In the genomic region with DNA sequence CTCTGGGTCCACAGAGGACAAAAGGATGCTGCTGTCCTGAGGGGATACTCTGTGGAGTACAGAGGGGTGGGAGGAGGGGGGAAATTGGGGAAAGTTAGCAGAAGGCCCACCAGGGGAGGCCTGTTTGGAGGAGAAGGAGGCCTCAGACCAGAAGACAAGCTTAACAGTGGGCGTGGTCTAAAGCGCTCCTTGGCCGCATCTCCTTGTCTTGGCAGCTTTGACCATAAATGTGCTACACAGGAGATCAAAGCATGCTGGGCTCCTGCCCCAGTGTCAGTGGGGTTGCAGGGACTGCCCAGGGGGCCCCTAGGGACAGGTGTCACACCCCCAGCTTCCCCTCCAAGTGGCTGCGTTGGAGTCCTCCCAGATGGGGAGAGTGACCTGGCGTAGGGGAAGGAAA, we compare ENCODE assay signal across 17 mouse cellular contexts. TPM values are rescaled to one million over a fixed set of nuclear protein-coding genes. Genes with fewer than 3 reads are reported as not detected.
DNase-seq lines count a peak whose midpoint lies in the region; ATAC-seq lines count a peak whose summit lies in the region.
"Had no signal": no experiment of that assay in that cellular context is flagged by ENCODE, and none has a peak within 500 bp of the region (broad histone marks: within the 10 kb centered on the region; RNA-seq: fewer than 3 reads in every experiment).

No protein-coding gene starts in this region.

- H3K4me3 ChIP-seq in kidney, embryonic 14.5 days (ENCODE audit: low read length): no peak overlapping the region
- H3K4me3 ChIP-seq in midbrain, embryonic 10.5 days: no peak overlapping the region
- H3K4me3 ChIP-seq in midbrain, embryonic 14.5 days (replicated peaks; ENCODE audit: low read depth, low read length): no peak overlapping the region
- H3K4me3 ChIP-seq in intestine, embryonic 15.5 days (replicated peaks): no peak overlapping the region
- H3K4me3 ChIP-seq in stomach, embryonic 16.5 days (replicated peaks; ENCODE audit: low read length): no peak overlapping the region
- H3K4me3 ChIP-seq: hindbrain, embryonic 12.5 days; left cerebral cortex, adult 2 months; limb, embryonic 13.5 days; midbrain, embryonic 13.5 days; myocyte had no signal

- H3K36me3 ChIP-seq in kidney, embryonic 14.5 days (ENCODE audit: control insufficient read depth, insufficient read depth, low read length): no peaks in the 10 kb centered on the region
- no peaks in the 10 kb centered on the region for H3K36me3 ChIP-seq in midbrain, embryonic 10.5 days
- no peaks in the 10 kb centered on the region for H3K36me3 ChIP-seq in midbrain, embryonic 14.5 days (ENCODE audit: control insufficient read depth, insufficient read depth, low read length)
- no peaks in the 10 kb centered on the region for H3K36me3 ChIP-seq in intestine, embryonic 15.5 days
- H3K36me3 ChIP-seq in stomach, embryonic 16.5 days (ENCODE audit: control insufficient read depth, insufficient read depth, low read length): no peaks in the 10 kb centered on the region
- H3K36me3 ChIP-seq: hindbrain, embryonic 12.5 days; limb, embryonic 13.5 days; midbrain, embryonic 13.5 days had no signal

- H3K4me1 ChIP-seq in kidney, embryonic 14.5 days (ENCODE audit: control insufficient read depth, insufficient read depth, low read length): peaks cover 41% of the 10 kb centered on the region
- peaks cover 79% of the 10 kb centered on the region for H3K4me1 ChIP-seq in midbrain, embryonic 10.5 days
- H3K4me1 ChIP-seq in midbrain, embryonic 14.5 days (ENCODE audit: control insufficient read depth, insufficient read depth, low read length): peaks cover 10% of the 10 kb centered on the region
- H3K4me1 ChIP-seq in intestine, embryonic 15.5 days (replicated peaks): peaks cover 30% of the 10 kb centered on the region
- peaks cover 33% of the 10 kb centered on the region for H3K4me1 ChIP-seq in stomach, embryonic 16.5 days (ENCODE audit: control insufficient read depth, insufficient read depth, low read length)

- H3K27ac ChIP-seq in kidney, embryonic 14.5 days (ENCODE audit: low read depth, low read length): no peak overlapping the region
- peak overlapping the region; percentile 10; the same call in 1 of the 2 replicates for H3K27ac ChIP-seq in midbrain, embryonic 10.5 days (replicated peaks)
- H3K27ac ChIP-seq in midbrain, embryonic 14.5 days (replicated peaks; ENCODE audit: low read depth, low read length): no peak overlapping the region
- H3K27ac ChIP-seq in intestine, embryonic 15.5 days: peak overlapping the region; percentile 23; the same call in 1 of the 2 replicates
- H3K27ac ChIP-seq in stomach, embryonic 16.5 days (ENCODE audit: low read length): no peak overlapping the region; the same call in 1 of the 2 replicates
- H3K27ac ChIP-seq: hindbrain, embryonic 12.5 days; left cerebral cortex, adult 2 months; limb, embryonic 13.5 days; midbrain, embryonic 13.5 days had no signal

- no peak overlapping the region for H3K9ac ChIP-seq in kidney, embryonic 14.5 days (ENCODE audit: low read depth, low read length)
- no peak overlapping the region for H3K9ac ChIP-seq in midbrain, embryonic 14.5 days (replicated peaks; ENCODE audit: low read length)
- H3K9ac ChIP-seq in intestine, embryonic 15.5 days: no peak overlapping the region
- no peak overlapping the region for H3K9ac ChIP-seq in stomach, embryonic 16.5 days (ENCODE audit: low read length)
- H3K9ac ChIP-seq: hindbrain, embryonic 12.5 days; limb, embryonic 13.5 days; midbrain, embryonic 13.5 days had no signal

- 0 out of 2 replicates have a peak, but pooled peaks have one; percentile 14 for ATAC-seq in kidney, embryonic 14.5 days (ENCODE audit: low FRiP score, low TSS enrichment)
- ATAC-seq in midbrain, embryonic 14.5 days (ENCODE audit: low FRiP score, low TSS enrichment): no peak
- 0 out of 2 replicates have a peak, but pooled peaks have one; percentile 9 for ATAC-seq in intestine, embryonic 15.5 days
- peak; percentile 26; the same call in 1 of the 2 replicates for ATAC-seq in stomach, embryonic 16.5 days (ENCODE audit: insufficient read depth, low FRiP score)
- ATAC-seq: forebrain, embryonic 16.5 days; midbrain, embryonic 13.5 days had no signal

- WGBS in kidney, embryonic 14.5 days: 40% methylated on average over 5 of the region's 5 CpGs
- 48% methylated on average over 5 of the region's 5 CpGs for WGBS in midbrain, embryonic 10.5 days
- WGBS in midbrain, embryonic 14.5 days: 46% methylated on average over 5 of the region's 5 CpGs
- 28% methylated on average over 5 of the region's 5 CpGs for WGBS in intestine, embryonic 15.5 days
- 38% methylated on average over 5 of the region's 5 CpGs for WGBS in stomach, embryonic 16.5 days

- no peaks in the 10 kb centered on the region for H3K9me3 ChIP-seq in kidney, embryonic 14.5 days (ENCODE audit: control insufficient read depth, low read length)
- H3K9me3 ChIP-seq in midbrain, embryonic 10.5 days (replicated peaks): no peaks in the 10 kb centered on the region
- H3K9me3 ChIP-seq in midbrain, embryonic 14.5 days (ENCODE audit: control insufficient read depth, low read length): no peaks in the 10 kb centered on the region
- no peaks in the 10 kb centered on the region for H3K9me3 ChIP-seq in intestine, embryonic 15.5 days
- no peaks in the 10 kb centered on the region for H3K9me3 ChIP-seq in stomach, embryonic 16.5 days (replicated peaks; ENCODE audit: control insufficient read depth, low read length)
- H3K9me3 ChIP-seq: hindbrain, embryonic 12.5 days; limb, embryonic 13.5 days; midbrain, embryonic 13.5 days had no signal

- no peak overlapping the region for H3K4me2 ChIP-seq in kidney, embryonic 14.5 days (replicated peaks; ENCODE audit: low read depth, low read length)
- H3K4me2 ChIP-seq in midbrain, embryonic 14.5 days (ENCODE audit: low read length): no peak overlapping the region
- peak overlapping the region; percentile 15; the same call in 1 of the 2 replicates for H3K4me2 ChIP-seq in intestine, embryonic 15.5 days (replicated peaks)
- H3K4me2 ChIP-seq in stomach, embryonic 16.5 days (ENCODE audit: low read depth, low read length): no peak overlapping the region
- H3K4me2 ChIP-seq: hindbrain, embryonic 12.5 days; limb, embryonic 13.5 days; midbrain, embryonic 13.5 days had no signal

- peaks cover 17% of the 10 kb centered on the region for H3K27me3 ChIP-seq in kidney, embryonic 14.5 days (ENCODE audit: control insufficient read depth, insufficient read depth, low read length)
- peaks cover 100% of the 10 kb centered on the region for H3K27me3 ChIP-seq in midbrain, embryonic 10.5 days (ENCODE audit: low read depth, poor library complexity, severe bottlenecking)
- H3K27me3 ChIP-seq in midbrain, embryonic 14.5 days (ENCODE audit: control insufficient read depth, insufficient read depth, low read length): peaks cover 21% of the 10 kb centered on the region
- peaks cover 43% of the 10 kb centered on the region for H3K27me3 ChIP-seq in intestine, embryonic 15.5 days (replicated peaks)
- H3K27me3 ChIP-seq in stomach, embryonic 16.5 days (ENCODE audit: control insufficient read depth, insufficient read depth, low read length): peaks cover 18% of the 10 kb centered on the region

- DNase-seq in kidney, postnatal 14 days: no peak
- no peak for DNase-seq in midbrain, embryonic 10.5 days (ENCODE audit: low spot score)
- no peak for DNase-seq in midbrain, embryonic 14.5 days
- no peak for DNase-seq in layer of hippocampus, adult 8-10 months (ENCODE audit: low spot score in 2 of 2)
- DNase-seq: embryo, embryonic 11 days; heart, adult 18-20 months; kidney, adult 11 months; retina, postnatal 1 day had no signal

RNA-seq across cellular contexts. Expression of a gene that starts 22.9 kb away (rescaled TPM):
- 261 and 268 TPM in 2 replicates for polyA plus RNA-seq in kidney, embryonic 14.5 days (2014; fragmentation: Nextera tagmentation; extraction: Ambion mirVana)
- polyA plus RNA-seq in midbrain, embryonic 10.5 days (2016; fragmentation: Nextera tagmentation; extraction: Ambion mirVana): 227 and 251 TPM in 2 replicates
- polyA plus RNA-seq in midbrain, embryonic 14.5 days (2014; fragmentation: Nextera tagmentation; extraction: Ambion mirVana): 183 and 207 TPM in 2 replicates
- polyA plus RNA-seq in intestine, embryonic 15.5 days (2015; fragmentation: Nextera tagmentation; extraction: Ambion mirVana): 305 and 328 TPM in 2 replicates
- polyA plus RNA-seq in stomach, embryonic 16.5 days (2015; fragmentation: Nextera tagmentation; extraction: Ambion mirVana): 209 and 221 TPM in 2 replicates
- 100 to 1,000 TPM in 1 of 4 experiments, 10 to 100 TPM in 3; 85.9 to 105 (median 94.0) TPM for total RNA-seq in layer of hippocampus, adult 8-10 months (2022)

RNA-seq across cellular contexts. Expression of a gene that starts 56.3 kb away (rescaled TPM):
- 16.8 and 23.4 TPM in 2 replicates for polyA plus RNA-seq in kidney, embryonic 14.5 days (2014; fragmentation: Nextera tagmentation; extraction: Ambion mirVana)
- 17.9 and 22.5 TPM in 2 replicates for polyA plus RNA-seq in midbrain, embryonic 10.5 days (2016; fragmentation: Nextera tagmentation; extraction: Ambion mirVana)
- polyA plus RNA-seq in midbrain, embryonic 14.5 days (2014; fragmentation: Nextera tagmentation; extraction: Ambion mirVana): 8.4 and 13.7 TPM in 2 replicates
- 14.5 and 15.8 TPM in 2 replicates for polyA plus RNA-seq in intestine, embryonic 15.5 days (2015; fragmentation: Nextera tagmentation; extraction: Ambion mirVana)
- 13.2 and 15.0 TPM in 2 replicates for polyA plus RNA-seq in stomach, embryonic 16.5 days (2015; fragmentation: Nextera tagmentation; extraction: Ambion mirVana)
- 1 to 10 TPM; 1.9 to 2.8 (median 2.3) TPM for total RNA-seq in layer of hippocampus, adult 8-10 months (2022)

Comparison
In these comparisons a context has a peak if more than half of its experiments do, and no peak if none do; other contexts are left out.
1. H3K27ac ChIP-seq: peak in midbrain, embryonic 10.5 days (single experiment) and intestine, embryonic 15.5 days (single experiment); none in kidney, embryonic 14.5 days (single experiment), midbrain, embryonic 14.5 days (single experiment) and stomach, embryonic 16.5 days (single experiment).